Mouse (Mus musculus) monocyte, adult 5-6 weeks (primary cell): ENCODE measurements at regions not wholly inside any gene's neighbourhood (a gene's known extent, or its start where the extent isn't known, plus 50 kb on each side); places are given as distances from the start of the nearest gene placed in this dataset.

Source experiments
- ATAC-seq: fragments of 153-309, 156-312 bp; replicated peaks from 2 replicates; pipeline ENCODE4 v1.8.0; 2017; ENCODE audit warnings: mild to moderate bottlenecking; ENCODE audit not compliant: low TSS enrichment, insufficient number of reproducible peaks, severe bottlenecking, poor library complexity, low FRiP score

DNA sequence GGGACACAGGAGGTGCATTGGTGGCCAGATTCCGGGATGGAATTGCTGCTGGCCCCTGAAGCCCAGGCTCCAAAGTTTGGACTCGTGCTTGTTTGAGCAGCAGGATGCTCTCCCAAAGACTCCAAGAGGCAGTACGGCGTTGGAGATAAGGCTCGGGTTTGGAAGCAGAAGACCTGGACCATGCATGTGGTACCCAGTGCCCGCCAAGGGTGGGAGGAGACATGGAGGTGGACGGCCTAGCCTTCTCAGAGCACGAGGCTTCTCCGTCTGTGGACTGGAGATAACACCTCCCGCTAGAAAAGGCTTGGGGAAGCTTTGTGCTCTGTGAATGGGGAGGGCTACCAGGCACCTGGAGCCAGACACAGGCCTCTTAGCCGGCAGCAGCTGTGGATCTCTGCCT is 271.7 kb downstream of the Rps6kc1 start:
- no peak for ATAC-seq

DNA sequence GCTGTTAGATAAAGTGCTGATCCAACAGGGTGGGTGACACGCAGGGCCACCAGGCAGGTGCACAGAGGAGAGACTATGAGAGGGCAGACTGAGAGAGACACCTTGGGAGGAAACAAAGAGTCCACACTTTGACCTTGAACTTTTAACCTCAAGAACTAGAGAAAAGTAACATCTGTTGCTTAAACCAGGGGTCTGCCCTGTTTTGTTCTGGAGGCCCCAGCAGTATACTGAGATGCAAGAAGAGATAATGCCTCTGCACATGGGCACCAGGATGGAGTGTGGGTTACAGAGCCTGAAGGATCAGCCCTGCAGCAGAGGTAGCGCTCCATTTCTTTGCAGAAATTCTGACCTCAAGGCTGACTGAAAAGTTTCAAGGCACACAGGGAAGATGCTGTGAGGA is 276.6 kb downstream of the Rps6kc1 start:
- no peak for ATAC-seq

GRCm38 (mm10) chr1:190631641-190632040 is 279.9 kb downstream of the Rps6kc1 start:
- ATAC-seq: no peak

GRCm38 (mm10) chr1:190630193-190630592 is 281.4 kb downstream of the Rps6kc1 start:
- ATAC-seq: no peak

GRCm38 (mm10) chr1:190623916-190624315 is 287.7 kb downstream of the Rps6kc1 start:
- no peak for ATAC-seq

- ATAC-seq: no peak
These were observed 311.1 kb downstream of the Rps6kc1 start for GRCm38 (mm10) chr1:190600425-190600824.

- no peak for ATAC-seq
These were observed 311.9 kb downstream of the Rps6kc1 start for GRCm38 (mm10) chr1:190599622-190600021.

DNA sequence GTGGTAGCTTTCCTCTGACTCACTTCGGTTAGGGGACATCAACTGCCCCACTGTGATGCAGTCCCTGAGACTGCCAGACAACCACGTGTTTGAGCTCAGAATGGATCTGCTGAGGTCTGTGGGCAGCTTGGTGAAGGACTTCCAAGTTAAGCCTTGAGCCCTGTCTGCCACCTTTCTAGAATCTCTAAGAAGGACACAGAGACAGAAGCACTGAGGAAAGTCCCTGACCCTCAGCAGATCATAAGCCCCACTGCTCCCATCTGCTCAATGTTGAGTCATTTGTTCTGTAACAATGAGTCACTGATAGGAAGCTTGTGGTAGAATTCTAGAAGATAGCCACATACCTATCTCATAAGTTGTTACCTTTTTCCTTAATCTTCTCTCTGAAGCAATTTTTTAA is 315.4 kb downstream of the Rps6kc1 start:
- no peak for ATAC-seq

GRCm38 (mm10) chr1:190591621-190592020 is 319.9 kb downstream of the Rps6kc1 start:
- peak; percentile 17; the same call in 1 of the 2 replicates for ATAC-seq

- no peak for ATAC-seq
These were observed 322.0 kb downstream of the Rps6kc1 start for GRCm38 (mm10) chr1:190589586-190589985.

GRCm38 (mm10) chr1:190583272-190583671 is 328.3 kb downstream of the Rps6kc1 start:
- no peak for ATAC-seq

- no peak for ATAC-seq
These were observed 330.9 kb downstream of the Rps6kc1 start for GRCm38 (mm10) chr1:190580653-190581052.

DNA sequence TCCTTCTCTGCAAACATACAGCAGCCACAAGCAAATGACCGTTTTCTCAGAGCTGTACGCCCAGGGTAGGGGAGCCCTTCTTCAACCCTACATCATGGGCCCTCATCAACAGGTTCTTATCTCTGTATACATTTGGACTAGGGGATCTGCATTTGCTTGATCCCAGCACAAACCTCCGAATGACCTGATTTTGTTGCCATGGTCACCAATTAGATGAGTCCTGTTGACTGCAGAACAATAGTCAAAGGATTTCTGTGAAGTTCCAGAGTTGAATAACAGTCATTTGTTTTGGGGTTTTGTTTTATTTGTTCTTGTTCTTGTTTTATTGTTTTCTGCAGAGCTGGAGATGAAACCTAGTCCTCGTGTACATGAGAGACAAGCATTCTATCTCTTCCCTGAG is 340.6 kb downstream of the Rps6kc1 start:
- ATAC-seq: no peak

DNA sequence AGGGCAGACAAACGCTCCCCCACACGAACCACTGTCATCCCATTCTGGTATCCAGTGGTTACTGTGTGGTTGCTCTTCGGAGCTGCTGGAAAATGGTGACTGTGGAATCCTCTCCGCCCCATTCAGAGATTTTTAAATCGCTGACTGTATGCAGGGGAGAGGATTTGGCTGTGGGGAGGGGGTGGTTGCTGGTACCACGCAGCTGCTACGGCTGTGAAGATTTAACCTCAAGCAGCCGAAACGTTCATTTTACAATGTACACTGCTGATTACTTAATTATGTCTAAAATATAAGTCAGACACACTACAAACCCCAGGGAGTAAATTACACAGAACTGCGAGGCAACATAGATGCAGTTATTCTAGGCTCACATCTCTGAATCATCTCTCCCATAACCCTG is 341.0 kb downstream of the Rps6kc1 start:
- ATAC-seq: no peak

DNA sequence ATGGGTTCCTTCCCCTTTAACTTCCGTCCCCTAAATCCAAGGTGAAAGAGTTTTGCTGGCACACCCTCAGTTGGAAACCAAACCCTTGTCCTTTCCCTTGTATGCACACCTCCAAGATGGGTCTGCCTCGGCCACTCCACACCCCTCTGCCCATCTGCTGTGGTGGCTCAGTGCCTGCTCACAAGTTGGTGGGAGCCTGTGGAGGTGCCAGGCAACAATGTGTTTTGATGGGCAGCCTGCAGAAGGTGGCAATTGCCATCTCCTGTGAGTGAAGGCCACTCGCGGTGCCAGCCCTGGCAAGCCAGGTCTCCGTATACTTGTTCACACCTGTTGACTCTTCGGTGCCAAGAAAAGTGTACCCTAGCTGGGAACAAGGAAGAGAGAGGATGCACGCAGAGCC is 344.8 kb downstream of the Rps6kc1 start:
- ATAC-seq: no peak

- no peak for ATAC-seq
These were observed 348.6 kb downstream of the Rps6kc1 start for GRCm38 (mm10) chr1:190562865-190563457.

DNA sequence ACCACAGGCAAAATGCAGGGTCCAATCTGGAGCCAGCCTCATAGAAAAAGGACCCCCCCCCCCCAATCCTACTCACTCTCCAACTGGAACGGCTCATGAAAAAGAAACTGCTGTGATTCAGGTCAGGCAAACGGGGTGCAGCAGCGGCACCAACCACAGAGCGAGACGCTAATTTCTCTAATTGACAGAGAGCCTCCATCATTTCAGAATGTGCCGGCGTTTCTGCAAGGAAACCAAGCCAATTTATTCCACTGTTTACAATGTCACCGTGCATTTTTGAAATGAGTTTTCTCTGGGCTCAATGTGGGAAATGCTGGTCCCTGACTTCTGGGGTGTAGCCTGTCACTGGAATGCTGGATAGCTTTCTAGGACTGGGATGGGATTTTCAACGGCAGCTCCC is 351.5 kb downstream of the Rps6kc1 start:
- ATAC-seq: no peak

- ATAC-seq: no peak
These were observed 369.7 kb downstream of the Rps6kc1 start for GRCm38 (mm10) chr1:190541892-190542291.

GRCm38 (mm10) chr1:190532879-190533676 is 362.6 kb upstream of the Prox1 start:
- ATAC-seq: no peak

DNA sequence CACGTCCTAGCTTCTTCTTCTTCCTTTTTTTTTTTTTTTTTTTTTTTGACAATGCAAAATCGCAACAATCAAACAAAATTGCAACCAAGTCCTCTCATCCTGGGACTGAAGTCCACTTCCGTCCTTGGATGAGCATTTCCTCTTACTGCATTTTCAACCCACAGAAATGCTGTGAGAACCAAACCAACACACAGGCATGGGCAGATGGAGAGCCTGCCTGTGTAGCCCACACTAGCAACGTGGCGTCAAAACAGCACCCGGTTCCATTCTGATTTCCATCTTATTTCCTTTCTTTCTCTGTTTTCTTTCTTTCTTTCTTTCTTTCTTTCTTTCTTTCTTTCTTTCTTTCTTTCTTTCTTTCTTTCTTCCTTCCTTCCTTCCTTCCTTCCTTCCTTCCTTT is 360.7 kb upstream of the Prox1 start:
- no peak for ATAC-seq
